ENCODE assay signal across 18 mouse cellular contexts in the genomic region with DNA sequence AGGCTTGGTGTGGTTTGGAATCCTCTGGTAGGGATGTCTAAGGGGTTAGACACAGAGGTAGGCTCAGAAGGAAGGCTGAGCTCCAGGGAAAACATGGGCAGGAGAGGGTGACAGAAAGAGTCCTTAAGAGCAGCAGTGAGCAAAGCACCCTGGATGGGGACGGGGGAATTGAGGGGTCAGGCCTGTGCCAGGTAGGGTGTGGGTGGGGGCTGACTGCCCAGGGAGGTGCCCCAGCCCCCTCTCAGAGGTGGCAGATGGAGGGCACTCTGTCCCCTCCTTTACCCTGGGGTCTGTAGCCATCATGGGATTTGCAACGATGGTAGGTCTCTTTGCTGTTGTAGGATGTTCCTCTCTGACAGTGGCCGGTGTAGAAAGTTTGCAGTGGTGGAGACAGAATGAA.
"Had no signal": no experiment of that assay in that cellular context is flagged by ENCODE, and none has a peak within 500 bp of the region (broad histone marks: within the 10 kb centered on the region; RNA-seq: fewer than 3 reads in every experiment).

No protein-coding gene starts in this region.

- H3K36me3 ChIP-seq: midbrain, embryonic 10.5 days; midbrain, embryonic 12.5 days; neural tube, embryonic 13.5 days; neural tube, embryonic 15.5 days had no signal

- H3K9ac ChIP-seq: lung, embryonic 14.5 days; midbrain, embryonic 12.5 days; neural tube, embryonic 13.5 days; neural tube, embryonic 15.5 days had no signal

- H3K4me2 ChIP-seq: lung, embryonic 14.5 days; midbrain, embryonic 12.5 days; neural tube, embryonic 13.5 days; neural tube, embryonic 15.5 days had no signal

- DNase-seq: lung, adult 18-20 months; lung, embryonic 14.5 days; lung, postnatal 10 days; midbrain, embryonic 14.5 days; retina, postnatal 1 day; right cerebral cortex, adult 18-20 months; right cerebral cortex, postnatal 25 days; right cerebral cortex, postnatal 4 days; spleen, adult 18-20 months; thymus, adult 18-20 months; thymus, postnatal 14 days; thymus, postnatal 36 days had no signal

- H3K4me1 ChIP-seq: neural tube, embryonic 15.5 days had no signal

- H3K9me3 ChIP-seq: midbrain, embryonic 10.5 days; midbrain, embryonic 12.5 days; neural tube, embryonic 13.5 days; neural tube, embryonic 15.5 days had no signal

- H3K27ac ChIP-seq: midbrain, embryonic 10.5 days; midbrain, embryonic 12.5 days; neural tube, embryonic 13.5 days; neural tube, embryonic 15.5 days had no signal

- H3K4me3 ChIP-seq: midbrain, embryonic 10.5 days; midbrain, embryonic 12.5 days; myocyte; neural tube, embryonic 13.5 days; neural tube, embryonic 15.5 days had no signal

- ATAC-seq: midbrain, embryonic 16.5 days had no signal

- H3K27me3 ChIP-seq: midbrain, embryonic 12.5 days; neural tube, embryonic 13.5 days; neural tube, embryonic 15.5 days had no signal
